Mouse (Mus musculus) midbrain, embryonic 14.5 days (tissue): ENCODE results near the gene Slco3a1. TPM values are rescaled to one million over a fixed set of nuclear protein-coding genes. Genes with fewer than 3 reads are reported as not detected.

ENCODE experiments used
- ATAC-seq: fragments of 200-750 bp; cut with Nextera tagmentation; 2 replicates; pipeline ENCODE4 v1.8.0; 2017; ENCODE audit warnings: moderate number of reproducible peaks, moderate library complexity; ENCODE audit not compliant: low FRiP score, low TSS enrichment
- DNase-seq: peaks from one replicate; pipeline ENCODE4 v3.0.0-alpha.2; 2015
- H3K27ac ChIP-seq: fragments of 300-500 bp; sonication (generic); replicated peaks from 2 replicates; pipeline ENCODE4 v1.5.1; 2014; ENCODE audit warnings: mild to moderate bottlenecking, low read depth, low read length, moderate library complexity
- H3K27me3 ChIP-seq: fragments of 300-500 bp; sonication (generic); 2 replicates; pipeline ENCODE4 v1.6.1; 2014; ENCODE audit warnings: low read length, control low read depth, mixed read lengths; ENCODE audit not compliant: control insufficient read depth, insufficient read depth
- H3K36me3 ChIP-seq: fragments of 300-500 bp; sonication (generic); 2 replicates; pipeline ENCODE4 v1.6.1; 2014; ENCODE audit warnings: low read length, control low read depth; ENCODE audit not compliant: control insufficient read depth, insufficient read depth
- H3K4me1 ChIP-seq: fragments of 300-500 bp; sonication (generic); 2 replicates; pipeline ENCODE4 v1.6.1; 2014; ENCODE audit warnings: mild to moderate bottlenecking, antibody characterized with exemption, low read length, control low read depth; ENCODE audit not compliant: control insufficient read depth, insufficient read depth
- H3K4me2 ChIP-seq: fragments of 300-500 bp; sonication (generic); 2 replicates; pipeline ENCODE4 v1.6.1; 2014; ENCODE audit warnings: mild to moderate bottlenecking, low read length, moderate library complexity
- H3K4me3 ChIP-seq: fragments of 300-500 bp; sonication (generic); replicated peaks from 2 replicates; pipeline ENCODE4 v1.5.1; 2014; ENCODE audit warnings: low read depth, low read length
- H3K9ac ChIP-seq: fragments of 300-500 bp; sonication (generic); replicated peaks from 2 replicates; pipeline ENCODE4 v1.6.1; 2014; ENCODE audit warnings: mild to moderate bottlenecking, low read length, moderate library complexity
- H3K9me3 ChIP-seq: fragments of 300-500 bp; sonication (generic); 2 replicates; pipeline ENCODE4 v1.6.1; 2016; ENCODE audit warnings: low read length, control low read depth, mixed read lengths; ENCODE audit not compliant: control insufficient read depth
- WGBS: fragments of 180-500 bp; shearing (Covaris S2); extraction: QIAGEN DNeasy Blood & Tissue Kit; methylation state at CpG from one replicate; pipeline ENCODE4 v1.1.7; 2014; 5-methylcytosine and 5-hydroxymethylcytosine counted together
- polyA plus RNA-seq: library from polyadenylated mRNA; unstranded; fragments of >200 nt; fragmentation: Nextera tagmentation; extraction: Ambion mirVana; gene quantifications from 2 replicates; pipeline ENCODE4 v1.2.1, GENCODE M21; 2014

Gene Slco3a1
- polyA plus RNA-seq: 18.9 and 25.4 TPM in 2 replicates

DNA sequence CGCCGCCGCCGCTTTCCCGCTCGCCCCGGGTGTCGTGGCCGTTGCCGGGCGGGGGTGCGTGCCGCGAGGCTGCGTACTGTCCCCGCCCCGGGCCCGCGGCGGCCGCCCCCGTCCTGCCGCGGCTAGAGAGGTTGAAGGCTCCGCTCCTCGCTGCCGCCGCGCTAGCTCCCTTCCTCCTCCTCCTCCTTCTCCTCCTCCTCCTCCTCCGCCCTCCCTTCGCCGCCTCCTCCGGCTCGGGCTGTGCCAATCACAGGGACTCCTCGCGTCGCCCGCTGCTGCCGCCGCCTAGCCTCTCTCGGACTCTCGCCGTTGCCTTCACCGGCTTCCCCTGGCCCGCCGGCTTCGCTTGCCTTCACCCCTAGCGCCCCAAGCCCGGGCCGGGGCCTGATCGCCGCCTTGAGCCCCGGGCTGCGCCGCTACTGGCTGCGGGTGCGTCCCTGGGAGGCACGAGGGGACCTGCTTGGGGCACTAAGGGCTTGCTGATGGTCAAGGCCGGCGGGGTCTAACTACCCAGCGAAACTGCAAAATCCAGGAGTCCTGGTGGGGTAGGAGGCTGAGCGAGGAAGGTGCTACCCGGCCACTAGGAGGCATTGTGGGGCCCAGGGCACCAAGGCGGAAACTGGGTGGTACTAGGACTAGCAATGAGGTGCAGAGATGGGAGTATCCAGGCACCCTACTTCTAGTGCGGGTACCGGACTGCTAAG is at the start of gene Slco3a1:
Gene Slco3a1, minus strand, starts transcription at position 173 of the 704 bp plus-strand sequence.
- WGBS: 1% methylated on average over 65 of the region's 66 CpGs
- peak; percentile 83 for ATAC-seq
- Histone ChIP-seq H3K27ac (peak within 1 kb of the TSS; percentile 92), H3K27me3 (0 out of 2 replicates have a peak, but pooled peaks cover 8% of the 10 kb centered on the region), H3K4me2 (peak within 1 kb of the TSS; percentile 79), H3K9ac (peak within 1 kb of the TSS; percentile 84), H3K4me3 (peak within 1 kb of the TSS; percentile 62), H3K36me3 (no peaks in the 10 kb centered on the region), H3K9me3 (no peaks in the 10 kb centered on the region), H3K4me1 (peaks cover 17% of the 10 kb centered on the region)
- DNase-seq: peak; percentile 89

DNA sequence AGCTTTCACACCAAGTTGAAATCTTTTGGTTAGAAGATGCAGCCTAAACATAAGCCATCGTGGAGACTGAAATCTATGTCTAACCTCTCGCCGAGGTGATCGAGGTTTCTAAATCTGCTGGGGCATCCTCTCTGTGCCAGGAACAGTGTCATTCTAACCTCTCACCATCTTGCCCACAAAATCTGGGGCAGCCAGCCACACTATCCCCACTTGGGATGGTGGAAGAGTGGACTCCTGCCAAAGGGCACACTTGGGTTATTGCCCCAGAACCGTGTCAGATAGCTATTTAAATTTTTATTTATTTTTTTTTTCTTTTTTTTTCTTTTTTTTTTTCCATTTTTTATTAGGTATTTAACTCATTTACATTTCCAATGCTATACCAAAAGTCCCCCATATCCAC is 46.4 kb upstream of the Slco3a1 start:
- 97% methylated on average over 5 of the region's 5 CpGs for WGBS
- Histone ChIP-seq H3K27ac (no peak overlapping the region), H3K9me3 (no peaks in the 10 kb centered on the region), H3K4me3 (no peak overlapping the region), H3K9ac (no peak overlapping the region), H3K36me3 (no peaks in the 10 kb centered on the region), H3K4me1 (no peaks in the 10 kb centered on the region), H3K4me2 (no peak overlapping the region), H3K27me3 (no peaks in the 10 kb centered on the region)
- no peak for ATAC-seq
- no peak for DNase-seq

DNA sequence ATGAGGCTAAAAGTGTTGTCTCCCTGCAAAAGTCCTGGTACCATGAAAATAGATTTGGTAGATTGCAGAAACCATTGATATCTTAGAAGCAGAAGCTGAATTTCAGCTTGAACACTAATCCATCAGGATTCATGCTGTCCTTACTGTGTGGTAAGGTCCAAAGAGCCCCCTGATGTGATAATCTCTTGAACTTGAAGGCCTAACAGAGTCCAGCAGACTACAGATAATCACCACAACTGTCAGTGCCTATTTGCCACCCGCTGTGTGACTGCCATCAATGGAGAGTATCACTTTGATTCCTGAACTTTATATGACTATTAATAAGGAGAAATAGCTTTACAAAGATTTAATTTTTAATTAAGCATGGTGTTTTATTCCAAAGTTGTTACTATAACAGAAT is 24.8 kb upstream of the Slco3a1 start:
- Histone ChIP-seq H3K27me3 (no peaks in the 10 kb centered on the region), H3K9ac (no peak overlapping the region), H3K9me3 (no peaks in the 10 kb centered on the region), H3K4me2 (no peak overlapping the region), H3K27ac (no peak overlapping the region), H3K36me3 (no peaks in the 10 kb centered on the region), H3K4me1 (0 out of 2 replicates have a peak, but pooled peaks cover 3% of the 10 kb centered on the region), H3K4me3 (no peak overlapping the region)
- 72% methylated on average over 1 of the region's 1 CpGs for WGBS
- DNase-seq (peak; percentile 43), ATAC-seq (no peak)

DNA sequence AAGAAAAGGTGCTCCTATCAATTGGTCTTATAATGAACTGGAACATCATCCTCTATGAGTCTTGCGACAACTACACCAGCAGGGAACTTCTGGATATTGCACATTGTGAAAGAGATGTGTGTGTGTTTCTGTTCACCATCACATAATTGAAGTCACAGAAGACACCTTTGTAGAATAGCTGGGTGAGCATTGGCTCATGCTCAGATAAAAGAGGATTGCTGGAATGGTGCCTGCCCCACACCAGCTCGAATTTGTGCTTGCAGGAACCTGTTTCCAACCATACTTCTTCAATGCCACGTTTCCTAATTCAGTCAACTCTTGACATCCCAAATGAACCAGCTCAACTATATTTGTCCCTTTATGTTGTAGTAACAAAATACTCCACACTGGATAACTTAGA is 21.1 kb upstream of the Slco3a1 start:
- DNase-seq: no peak
- no peaks in the 10 kb centered on the region for H3K27me3 ChIP-seq
- H3K9ac ChIP-seq: no peak overlapping the region
- no peak overlapping the region for H3K4me3 ChIP-seq
- H3K27ac ChIP-seq: no peak overlapping the region
- no peak overlapping the region for H3K4me2 ChIP-seq
- no peaks in the 10 kb centered on the region for H3K9me3 ChIP-seq
- 0 out of 2 replicates have a peak, but pooled peaks cover 3% of the 10 kb centered on the region for H3K4me1 ChIP-seq
- WGBS: 77% methylated on average over 3 of the region's 3 CpGs
- no peaks in the 10 kb centered on the region for H3K36me3 ChIP-seq
- no peak for ATAC-seq

DNA sequence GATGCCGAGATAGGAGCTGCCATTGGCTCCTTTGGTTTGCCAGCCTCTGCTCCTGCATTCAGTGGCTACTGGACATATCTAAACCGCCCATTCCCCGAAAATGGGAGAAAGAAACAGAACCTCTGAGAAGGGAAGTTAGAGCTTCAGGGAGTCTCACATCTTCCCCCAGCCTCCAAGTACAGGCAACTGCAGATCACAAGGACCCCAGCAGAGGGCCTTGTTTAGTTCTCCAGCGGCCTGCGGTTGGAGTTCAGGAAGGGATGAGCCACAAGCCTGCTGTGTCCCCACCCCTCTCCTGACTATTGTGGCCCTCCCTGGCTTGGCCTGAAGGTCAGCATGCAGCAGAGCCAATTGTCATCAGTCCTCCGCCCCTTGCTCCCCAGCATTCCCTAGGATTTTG is 836 bp upstream of the Slco3a1 start:
- peaks cover 17% of the 10 kb centered on the region for H3K4me1 ChIP-seq
- peak overlapping the region; percentile 92 for H3K27ac ChIP-seq
- peak overlapping the region; percentile 84; the same call in 1 of the 2 replicates for H3K9ac ChIP-seq
- no peaks in the 10 kb centered on the region for H3K36me3 ChIP-seq
- DNase-seq (peak; percentile 81), ATAC-seq (peak; percentile 51)
- 0 out of 2 replicates have a peak, but pooled peaks cover 8% of the 10 kb centered on the region for H3K27me3 ChIP-seq
- peak overlapping the region; percentile 62 for H3K4me3 ChIP-seq
- WGBS: 9% methylated on average over 6 of the region's 6 CpGs
- peak overlapping the region; percentile 79 for H3K4me2 ChIP-seq
- H3K9me3 ChIP-seq: no peaks in the 10 kb centered on the region

DNA sequence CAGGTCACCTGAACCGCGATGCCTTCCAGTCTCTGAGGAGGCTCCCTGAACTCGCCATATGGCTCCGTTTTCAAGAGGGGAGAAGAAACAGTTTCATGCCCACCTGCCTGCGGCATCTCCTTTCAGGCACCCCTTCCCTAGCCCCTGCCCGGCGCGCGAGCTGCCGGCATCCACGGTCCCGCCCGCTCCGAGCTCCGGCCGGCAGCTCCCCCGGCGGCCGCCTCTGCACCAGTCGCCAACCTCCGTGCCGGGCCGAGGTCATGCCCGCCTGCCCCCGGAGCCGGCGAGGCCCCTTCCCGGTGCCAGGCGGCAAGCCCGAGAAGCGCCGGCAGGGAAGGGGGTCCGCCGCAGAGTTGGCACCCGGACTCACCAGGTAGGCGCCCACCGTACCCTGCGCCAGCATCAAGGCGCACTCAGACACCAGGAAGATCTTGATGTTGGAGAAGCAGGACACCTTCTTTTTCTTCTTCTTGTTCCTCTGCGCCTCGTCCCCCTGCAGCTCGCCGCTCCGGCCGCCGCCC is 479 bp downstream of the Slco3a1 start:
- H3K4me1 ChIP-seq: peaks cover 17% of the 10 kb centered on the region
- H3K9ac ChIP-seq: peak overlapping the region; percentile 84
- H3K9me3 ChIP-seq: no peaks in the 10 kb centered on the region
- H3K27me3 ChIP-seq: 0 out of 2 replicates have a peak, but pooled peaks cover 8% of the 10 kb centered on the region
- peak overlapping the region; percentile 79 for H3K4me2 ChIP-seq
- peak; percentile 71 for DNase-seq
- WGBS: under 1% methylated on average over 45 of the region's 46 CpGs
- peak overlapping the region; percentile 92 for H3K27ac ChIP-seq
- H3K36me3 ChIP-seq: no peaks in the 10 kb centered on the region
- ATAC-seq: peak; percentile 57
- peak overlapping the region; percentile 62 for H3K4me3 ChIP-seq

DNA sequence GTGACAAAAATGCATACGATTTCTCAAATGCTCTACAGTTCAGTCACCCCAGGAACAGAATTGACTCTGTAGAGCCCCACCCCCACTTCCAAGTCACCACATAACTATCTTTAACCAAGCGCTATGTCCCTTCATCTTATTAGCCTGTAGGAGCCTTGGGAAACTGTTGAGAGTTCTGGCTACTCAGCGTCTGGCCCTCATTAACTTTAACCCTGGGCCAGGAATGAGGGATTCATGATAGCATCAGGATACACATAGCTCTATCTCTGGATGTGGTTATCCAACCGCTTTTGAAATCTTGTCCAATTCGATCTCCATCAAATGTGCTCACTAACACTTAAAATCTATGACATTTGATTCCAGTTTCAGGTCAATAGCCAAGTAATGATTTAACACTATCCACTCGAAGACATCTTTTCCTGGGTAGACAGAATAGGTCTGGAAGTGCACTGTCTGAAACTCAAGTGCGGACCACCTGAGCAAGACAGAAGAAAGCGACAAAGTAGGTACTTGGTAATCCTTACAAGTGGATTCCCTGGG is 1.4 kb downstream of the Slco3a1 start:
- peak; percentile 19 for DNase-seq
- H3K4me3 ChIP-seq: peak overlapping the region; percentile 62
- ATAC-seq: no peak
- no peaks in the 10 kb centered on the region for H3K36me3 ChIP-seq
- H3K27ac ChIP-seq: no peak overlapping the region
- H3K27me3 ChIP-seq: 0 out of 2 replicates have a peak, but pooled peaks cover 8% of the 10 kb centered on the region
- H3K4me1 ChIP-seq: peaks cover 17% of the 10 kb centered on the region
- no peaks in the 10 kb centered on the region for H3K9me3 ChIP-seq
- WGBS: 43% methylated on average over 8 of the region's 8 CpGs
- no peak overlapping the region for H3K9ac ChIP-seq
- peak overlapping the region; percentile 79 for H3K4me2 ChIP-seq

DNA sequence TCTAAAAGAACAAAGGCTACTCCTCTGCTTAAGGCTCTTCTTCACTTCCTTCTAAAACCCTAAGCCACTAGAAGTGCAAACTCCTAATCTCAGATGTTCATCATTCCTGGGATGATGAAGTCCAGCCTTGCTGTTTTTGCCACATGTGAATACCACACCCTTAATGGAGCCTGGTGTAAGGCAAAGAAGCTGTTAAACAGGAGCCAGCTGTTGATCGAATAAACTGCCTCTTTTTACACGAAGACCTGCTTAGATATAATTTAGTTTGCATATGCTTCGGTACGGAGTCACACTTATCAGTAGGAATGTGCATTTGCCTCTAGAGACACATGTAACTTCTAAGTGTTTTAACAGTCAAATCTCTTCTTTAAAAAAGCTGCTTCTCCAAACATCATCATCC is 2.0 kb downstream of the Slco3a1 start:
- ATAC-seq (no peak), DNase-seq (no peak)
- no peaks in the 10 kb centered on the region for H3K9me3 ChIP-seq
- WGBS: 41% methylated on average over 4 of the region's 4 CpGs
- H3K27me3 ChIP-seq: 0 out of 2 replicates have a peak, but pooled peaks cover 8% of the 10 kb centered on the region
- H3K4me1 ChIP-seq: peaks cover 17% of the 10 kb centered on the region
- peak overlapping the region; percentile 79 for H3K4me2 ChIP-seq
- peak overlapping the region; percentile 62 for H3K4me3 ChIP-seq
- H3K36me3 ChIP-seq: no peaks in the 10 kb centered on the region
- no peak overlapping the region for H3K27ac ChIP-seq
- H3K9ac ChIP-seq: no peak overlapping the region
